Mouse (Mus musculus) forebrain, embryonic 16.5 days (tissue): ENCODE results near the gene Cass4. TPM values are rescaled to one million over a fixed set of nuclear protein-coding genes. Genes with fewer than 3 reads are reported as not detected.

Experiments used
- ATAC-seq: fragments of 200-750 bp; cut with Nextera tagmentation; 2 replicates; pipeline ENCODE4 v1.8.0; 2017; ENCODE audit warnings: mild to moderate bottlenecking, moderate library complexity
- H3K27ac ChIP-seq: fragments of 300-500 bp; sonication (generic); 2 replicates; pipeline ENCODE4 v1.5.1; 2014; ENCODE audit warnings: low read length, control low read depth
- H3K27me3 ChIP-seq: fragments of 300-500 bp; sonication (generic); replicated peaks from 2 replicates; pipeline ENCODE4 v1.6.1; 2014; ENCODE audit warnings: low read length; ENCODE audit not compliant: control insufficient read depth, insufficient read depth
- H3K36me3 ChIP-seq: fragments of 300-500 bp; sonication (generic); 2 replicates; pipeline ENCODE4 v1.6.1; 2014; ENCODE audit not compliant: control insufficient read depth, insufficient read depth
- H3K4me1 ChIP-seq: fragments of 300-500 bp; sonication (generic); replicated peaks from 2 replicates; pipeline ENCODE4 v1.6.1; 2014; ENCODE audit warnings: low read length; ENCODE audit not compliant: control insufficient read depth, insufficient read depth
- H3K4me2 ChIP-seq: fragments of 300-500 bp; sonication (generic); 2 replicates; pipeline ENCODE4 v1.6.1; 2014; ENCODE audit warnings: mild to moderate bottlenecking, low read length, control low read depth
- H3K4me3 ChIP-seq: fragments of 300-500 bp; sonication (generic); replicated peaks from 2 replicates; pipeline ENCODE4 v1.5.1; 2014; ENCODE audit warnings: mild to moderate bottlenecking, low read length, control low read depth
- H3K9ac ChIP-seq: fragments of 300-500 bp; sonication (generic); replicated peaks from 2 replicates; pipeline ENCODE4 v1.6.1; 2014; ENCODE audit warnings: low read depth, low read length, control low read depth
- H3K9me3 ChIP-seq: fragments of 300-500 bp; sonication (generic); 2 replicates; pipeline ENCODE4 v1.6.1; 2016; ENCODE audit warnings: low read length; ENCODE audit not compliant: control insufficient read depth
- WGBS: fragments of 180-500 bp; shearing (Covaris S2); extraction: QIAGEN DNeasy Blood & Tissue Kit; methylation state at CpG from one replicate; pipeline ENCODE4 v1.1.7; 2014; 5-methylcytosine and 5-hydroxymethylcytosine counted together
- polyA plus RNA-seq: library from polyadenylated mRNA; unstranded; fragments of >200 nt; fragmentation: Nextera tagmentation; extraction: Ambion mirVana; gene quantifications from 2 replicates; pipeline ENCODE4 v1.2.1, GENCODE M21; 2015

Gene Cass4
- polyA plus RNA-seq = 0.13 and 0.19 TPM in 2 replicates

DNA sequence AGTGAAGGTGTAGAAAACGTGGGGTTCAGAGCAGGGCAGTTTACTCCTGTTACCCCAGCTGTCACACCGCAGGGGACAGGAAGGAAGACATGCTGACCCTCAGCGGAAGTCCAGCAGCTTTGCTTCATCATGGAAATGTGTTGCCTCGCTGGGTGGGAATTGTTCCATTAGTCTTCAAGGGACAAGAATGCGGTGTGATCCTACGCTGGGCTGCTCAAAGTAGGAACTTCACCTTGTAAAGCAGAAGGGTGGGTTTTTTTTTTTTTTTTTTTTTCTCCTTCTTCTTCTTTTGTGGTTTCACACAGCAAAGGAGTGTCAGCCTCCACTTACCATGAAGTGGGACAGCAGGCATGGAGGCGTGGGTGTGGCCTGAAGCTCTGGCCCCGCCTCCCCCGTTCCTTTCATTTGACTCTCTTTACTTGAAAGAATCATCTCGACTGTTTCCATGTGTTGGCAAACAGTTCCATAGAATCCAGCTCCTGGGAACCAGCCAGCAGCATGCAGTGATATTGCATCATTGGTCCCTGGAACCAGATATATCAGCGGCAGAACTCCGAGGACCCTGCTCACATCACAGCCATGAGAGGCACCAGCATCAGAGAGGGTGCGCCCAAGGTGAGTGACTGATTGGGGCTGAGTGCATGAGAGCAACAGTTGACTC, at the start of gene Cass4:
Gene Cass4, plus strand, starts transcription at position 404 of the 661 bp plus-strand sequence.
- ATAC-seq = no peak

DNA sequence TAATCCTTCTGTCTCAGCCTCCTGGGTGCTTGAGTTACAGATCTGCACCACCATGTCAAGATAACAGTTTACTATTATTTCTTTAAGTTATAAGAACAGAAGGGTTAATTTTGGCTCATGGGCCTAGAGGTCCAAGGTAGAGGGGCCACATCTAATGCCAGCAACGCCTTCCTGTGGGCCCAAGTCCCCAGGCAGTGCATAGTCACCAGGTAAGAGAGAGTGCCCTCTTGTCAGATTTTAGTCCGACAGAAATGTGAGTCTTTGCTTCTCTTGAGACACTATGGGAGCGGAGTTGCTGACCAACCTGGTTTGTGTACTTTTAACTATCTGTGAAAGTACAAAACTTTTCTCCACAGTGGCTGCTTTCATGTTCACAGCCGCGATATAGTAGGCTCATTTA, 48.9 kb upstream of the Cass4 start:
- Histone ChIP-seq H3K36me3 (no peaks in the 10 kb centered on the region), H3K27ac (peak overlapping the region; percentile 78), H3K4me3 (peak overlapping the region; percentile 76), H3K4me1 (peaks cover 48% of the 10 kb centered on the region), H3K4me2 (peak overlapping the region; percentile 96), H3K9me3 (no peaks in the 10 kb centered on the region), H3K9ac (no peak overlapping the region), H3K27me3 (no peaks in the 10 kb centered on the region)
- peak; percentile 0; the same call in 1 of the 2 replicates for ATAC-seq
- WGBS = 20% methylated on average over 5 of the region's 5 CpGs

More for the DNA sequence above, at the start of gene Cass4:
- Histone ChIP-seq H3K4me3 (no peak within 1 kb of the TSS), H3K9ac (no peak within 1 kb of the TSS), H3K36me3 (no peaks in the 10 kb centered on the region), H3K27ac (no peak within 1 kb of the TSS), H3K4me2 (no peak within 1 kb of the TSS), H3K27me3 (no peaks in the 10 kb centered on the region), H3K4me1 (no peaks in the 10 kb centered on the region), H3K9me3 (no peaks in the 10 kb centered on the region)
- WGBS = 43% methylated on average over 13 of the region's 13 CpGs

DNA sequence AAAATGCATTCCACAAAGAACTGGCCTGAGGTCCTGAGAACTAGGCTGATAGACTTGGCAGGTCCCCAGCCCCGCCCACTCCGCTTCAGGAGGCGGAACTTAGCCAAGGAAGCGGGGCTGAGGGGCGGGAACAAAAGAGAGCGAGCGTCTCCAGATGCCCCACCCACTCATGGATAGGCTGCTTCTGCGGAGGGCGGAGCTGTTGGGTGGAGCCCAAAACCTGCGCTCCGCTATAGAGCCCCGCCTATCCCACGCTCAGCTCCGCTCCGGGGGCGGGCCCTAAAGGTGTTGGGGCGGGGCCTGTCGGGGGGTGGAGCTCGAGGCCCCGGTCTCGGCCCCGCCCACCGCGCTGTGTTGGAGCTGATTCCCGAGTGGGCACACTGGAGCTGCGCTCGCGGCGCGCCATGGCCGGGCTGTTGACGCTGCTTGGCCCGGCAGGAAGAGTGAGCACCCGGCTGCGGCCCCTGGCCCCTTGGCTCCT, 48.3 kb upstream of the Cass4 start, which contains the start of gene Fam210b:
Gene Fam210b, plus strand, starts transcription at position 308 of the 481 bp plus-strand sequence.
- peaks cover 52% of the 10 kb centered on the region for H3K4me1 ChIP-seq
- WGBS = under 1% methylated on average over 34 of the region's 35 CpGs

DNA sequence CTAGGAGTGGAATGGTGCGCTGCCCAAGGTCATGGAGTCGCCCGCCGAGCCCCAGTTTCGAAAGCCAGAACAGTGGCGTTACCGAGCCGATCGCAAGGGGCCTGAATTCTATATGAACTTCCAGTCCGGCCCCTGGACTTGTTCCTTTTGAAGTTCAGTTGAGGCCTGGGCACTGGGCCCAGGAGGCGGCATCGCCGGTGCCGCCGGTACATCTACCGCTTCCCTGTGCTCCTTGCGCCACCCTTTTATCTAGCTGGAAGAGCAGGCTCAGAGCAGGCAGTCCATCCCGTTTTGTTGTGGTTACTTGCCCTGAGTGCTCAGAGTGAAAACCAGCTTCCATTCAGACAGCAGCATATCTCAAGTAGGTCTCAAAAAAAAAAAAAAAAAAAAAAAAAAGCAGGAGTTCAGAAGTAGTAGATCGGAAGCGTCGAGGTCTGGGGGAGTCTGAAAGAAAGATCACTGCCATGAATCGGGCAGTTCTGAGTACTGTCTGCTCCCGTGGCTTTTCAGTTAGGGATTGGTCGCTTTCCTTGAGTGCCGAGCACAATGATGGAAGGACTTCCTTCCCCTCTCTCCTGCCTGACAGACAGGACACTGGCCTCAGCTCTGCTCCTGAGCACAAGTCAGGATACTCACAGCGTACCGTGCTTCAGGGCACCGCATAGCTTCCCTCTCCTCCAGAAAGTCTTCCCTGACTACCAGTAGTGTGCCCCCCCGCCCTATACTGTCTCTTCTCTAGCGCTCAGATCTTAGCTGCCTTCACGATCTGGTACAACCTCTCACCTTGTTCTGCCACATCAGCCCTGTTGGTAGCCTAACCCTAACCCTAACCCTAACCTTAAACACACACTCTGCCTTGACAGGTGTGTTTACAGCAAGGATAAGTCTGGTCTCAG, 47.3 kb upstream of the Cass4 start:
- Histone ChIP-seq H3K27ac (peak overlapping the region; percentile 79), H3K27me3 (no peaks in the 10 kb centered on the region)
- ATAC-seq = no peak

More for the DNA sequence above, 48.3 kb upstream of the Cass4 start, which contains the start of gene Fam210b:
- Histone ChIP-seq H3K27ac (peak within 1 kb of the TSS; percentile 79), H3K4me2 (peak within 1 kb of the TSS; percentile 96), H3K36me3 (no peaks in the 10 kb centered on the region), H3K9ac (peak within 1 kb of the TSS; percentile 79), H3K9me3 (no peaks in the 10 kb centered on the region), H3K4me3 (peak within 1 kb of the TSS; percentile 76), H3K27me3 (no peaks in the 10 kb centered on the region)
- peak; percentile 89 for ATAC-seq

DNA sequence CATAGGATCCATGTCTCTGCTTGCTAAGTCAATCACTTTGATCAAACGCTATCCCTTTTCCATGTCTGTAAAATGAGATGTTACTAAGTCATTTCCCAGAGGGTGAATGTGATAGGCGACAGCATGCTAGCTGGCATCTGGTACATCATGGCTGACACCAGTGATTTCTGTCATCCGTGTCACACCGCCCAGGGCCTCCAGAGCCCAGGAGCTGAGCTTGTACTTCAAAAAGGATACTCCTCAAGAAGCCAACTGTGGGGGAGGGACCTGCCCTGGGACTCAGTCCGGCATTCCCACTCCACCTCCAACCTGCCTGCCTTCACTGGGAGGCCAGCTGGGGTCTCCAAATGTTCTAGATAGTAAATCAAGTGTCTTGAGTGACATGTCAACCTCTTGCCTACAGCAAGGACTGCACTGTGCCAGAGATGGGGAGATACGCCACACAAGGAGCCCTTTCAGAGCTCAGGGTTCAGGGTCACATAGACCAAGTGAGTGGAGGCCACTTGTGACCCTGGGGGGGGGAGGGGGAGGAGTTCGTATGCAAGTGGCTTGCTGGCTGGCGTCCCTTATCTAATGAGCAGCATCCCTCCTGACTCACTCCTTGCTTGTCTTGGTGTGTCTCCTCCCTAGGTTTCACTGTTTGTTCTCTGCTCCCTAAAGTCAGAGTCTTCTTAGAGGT, 46.5 kb upstream of the Cass4 start:
- peaks cover 44% of the 10 kb centered on the region for H3K4me1 ChIP-seq
- H3K4me2 ChIP-seq = peak overlapping the region; percentile 96
- H3K9me3 ChIP-seq = no peaks in the 10 kb centered on the region
- no peaks in the 10 kb centered on the region for H3K36me3 ChIP-seq
- 60% methylated on average over 8 of the region's 8 CpGs for WGBS
- no peaks in the 10 kb centered on the region for H3K27me3 ChIP-seq
- no peak overlapping the region; the same call in 1 of the 2 replicates for H3K27ac ChIP-seq
- peak overlapping the region; percentile 79; the same call in 1 of the 2 replicates for H3K9ac ChIP-seq
- no peak for ATAC-seq
- H3K4me3 ChIP-seq = peak overlapping the region; percentile 76

More for the DNA sequence above, 47.3 kb upstream of the Cass4 start:
- Histone ChIP-seq H3K4me2 (peak overlapping the region; percentile 96), H3K9me3 (no peaks in the 10 kb centered on the region), H3K36me3 (no peaks in the 10 kb centered on the region), H3K9ac (peak overlapping the region; percentile 79), H3K4me1 (peaks cover 49% of the 10 kb centered on the region), H3K4me3 (peak overlapping the region; percentile 76)
- 11% methylated on average over 31 of the region's 31 CpGs for WGBS

DNA sequence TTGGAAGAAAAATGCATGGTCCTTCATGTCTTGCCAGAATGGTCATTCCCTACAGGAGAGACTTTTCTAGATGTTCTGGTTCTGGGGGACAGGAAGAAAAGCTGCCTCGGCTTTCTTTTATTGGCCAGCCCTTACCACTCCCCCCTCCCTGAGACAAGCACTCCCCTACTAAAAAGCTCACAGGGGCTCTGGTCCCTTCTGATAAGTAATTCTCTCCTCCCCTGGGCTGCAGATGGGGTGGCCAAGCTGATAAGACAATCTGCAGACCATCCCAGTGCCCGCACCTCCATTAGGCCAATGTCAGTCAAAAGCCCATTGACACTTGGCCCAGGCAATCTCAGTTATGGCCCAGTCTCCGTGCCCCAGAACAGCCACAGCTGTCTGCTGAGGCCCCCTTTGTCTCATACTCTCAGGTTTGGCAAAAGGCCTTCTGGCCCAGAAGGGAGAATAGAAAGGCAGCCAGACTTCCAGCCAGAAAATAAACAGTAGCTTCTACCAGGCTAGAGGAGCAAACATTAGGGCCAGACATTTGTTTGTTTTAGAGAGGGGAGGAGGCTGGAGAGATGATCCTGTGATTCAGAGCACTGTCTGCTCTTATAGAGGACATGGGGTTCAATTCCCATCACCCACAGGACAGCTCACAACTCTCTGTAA, 45.2 kb upstream of the Cass4 start:
- no peaks in the 10 kb centered on the region for H3K36me3 ChIP-seq
- no peaks in the 10 kb centered on the region for H3K9me3 ChIP-seq
- no peaks in the 10 kb centered on the region for H3K27me3 ChIP-seq
- H3K4me1 ChIP-seq = peaks cover 58% of the 10 kb centered on the region
- H3K4me3 ChIP-seq = peak overlapping the region; percentile 15; the same call in 1 of the 2 replicates
- peak overlapping the region; percentile 64 for H3K27ac ChIP-seq
- H3K4me2 ChIP-seq = peak overlapping the region; percentile 96
- 36% methylated on average over 3 of the region's 3 CpGs for WGBS
- no peak for ATAC-seq
- peak overlapping the region; percentile 33; the same call in 1 of the 2 replicates for H3K9ac ChIP-seq

DNA sequence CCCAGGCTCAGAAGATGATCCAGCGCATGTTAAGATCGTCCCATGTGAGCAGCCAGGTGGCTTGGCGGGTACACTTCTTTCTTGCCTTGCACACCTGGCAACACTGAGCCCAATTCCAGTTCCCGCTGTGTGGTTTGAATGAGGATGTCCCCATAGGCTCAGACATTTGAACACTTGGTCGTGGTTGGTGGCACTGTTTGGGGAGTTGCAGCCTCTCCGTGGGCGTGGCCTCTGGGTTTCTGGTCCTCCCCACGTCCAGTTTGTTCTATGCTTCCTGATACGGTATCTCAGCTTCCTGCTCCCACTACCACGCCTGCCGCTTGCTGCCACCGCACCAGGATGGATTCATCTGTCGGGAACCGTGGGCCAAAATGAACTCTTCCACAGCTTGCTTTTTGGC, 43.8 kb upstream of the Cass4 start:
- Histone ChIP-seq H3K27ac (no peak overlapping the region), H3K9me3 (no peaks in the 10 kb centered on the region), H3K4me1 (peaks cover 67% of the 10 kb centered on the region), H3K4me3 (no peak overlapping the region), H3K27me3 (no peaks in the 10 kb centered on the region), H3K4me2 (no peak overlapping the region), H3K36me3 (no peaks in the 10 kb centered on the region), H3K9ac (no peak overlapping the region)
- WGBS = 82% methylated on average over 14 of the region's 14 CpGs
- no peak for ATAC-seq

DNA sequence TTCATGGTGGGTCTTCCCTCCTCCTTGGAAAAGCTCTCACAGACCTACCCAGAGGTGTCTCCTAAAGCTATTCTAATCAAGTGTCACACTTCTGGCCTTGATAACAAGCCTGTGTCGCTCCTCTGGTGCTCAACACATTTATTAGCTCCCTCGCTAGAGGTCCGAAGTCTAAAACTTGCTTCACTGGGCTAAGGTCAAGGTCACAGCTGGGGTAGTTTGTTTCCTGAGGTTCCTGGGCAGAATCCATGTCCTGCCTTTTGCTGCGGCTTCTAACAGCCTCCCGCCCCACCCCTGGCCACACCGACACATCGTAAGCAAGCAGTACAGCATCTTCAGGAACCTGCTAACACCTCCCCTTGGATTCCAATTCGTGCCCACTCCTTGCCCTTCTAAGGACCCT, 42.8 kb upstream of the Cass4 start:
- Histone ChIP-seq H3K4me3 (no peak overlapping the region), H3K4me2 (no peak overlapping the region), H3K9me3 (no peaks in the 10 kb centered on the region), H3K36me3 (no peaks in the 10 kb centered on the region), H3K9ac (no peak overlapping the region), H3K4me1 (peaks cover 73% of the 10 kb centered on the region), H3K27me3 (no peaks in the 10 kb centered on the region), H3K27ac (no peak overlapping the region)
- no peak for ATAC-seq
- 96% methylated on average over 8 of the region's 8 CpGs for WGBS
